Mouse (Mus musculus) spleen, adult 12 weeks (tissue): ENCODE results near the gene Gm49510.

ENCODE experiments used
- DNase-seq: peaks from one replicate; pipeline ENCODE4 v3.0.0; 2022; ENCODE audit warnings: low spot score

The Gm49510 gene

GRCm38 (mm10) chr15:78899409-78899739, at the start of gene Gm49510:
TSS of gene Gm49510 (plus strand) at chr15:78899667.
- no peak for DNase-seq

- no peak for DNase-seq
Observed at GRCm38 (mm10) chr15:78850059-78850824, 49.2 kb upstream of the Gm49510 start.

- no peak for DNase-seq
Observed at GRCm38 (mm10) chr15:78850944-78851343, 48.5 kb upstream of the Gm49510 start.

- DNase-seq = peak; percentile 82
Observed at GRCm38 (mm10) chr15:78851505-78852153, 47.8 kb upstream of the Gm49510 start.

- DNase-seq = no peak
Observed at GRCm38 (mm10) chr15:78855303-78855965, 44.0 kb upstream of the Gm49510 start, which contains the start of gene Lgals2. TSS of gene Lgals2 (minus strand) at chr15:78855529.

- DNase-seq = no peak
Observed at GRCm38 (mm10) chr15:78857009-78857408, 42.5 kb upstream of the Gm49510 start.

GRCm38 (mm10) chr15:78859311-78859710, 40.2 kb upstream of the Gm49510 start:
- DNase-seq = no peak

- no peak for DNase-seq
Observed at GRCm38 (mm10) chr15:78859714-78860113, 39.8 kb upstream of the Gm49510 start.

GRCm38 (mm10) chr15:78862280-78862679, 37.2 kb upstream of the Gm49510 start:
- DNase-seq = no peak

GRCm38 (mm10) chr15:78863154-78863553, 36.3 kb upstream of the Gm49510 start:
- DNase-seq = no peak

- no peak for DNase-seq
Observed at GRCm38 (mm10) chr15:78863852-78864253, 35.6 kb upstream of the Gm49510 start.

GRCm38 (mm10) chr15:78868398-78868797, 31.1 kb upstream of the Gm49510 start:
- no peak for DNase-seq

- no peak for DNase-seq
Observed at GRCm38 (mm10) chr15:78868826-78869233, 30.6 kb upstream of the Gm49510 start.

GRCm38 (mm10) chr15:78869775-78870174, 29.7 kb upstream of the Gm49510 start:
- no peak for DNase-seq

- no peak for DNase-seq
Observed at GRCm38 (mm10) chr15:78872021-78872608, 27.4 kb upstream of the Gm49510 start.

- DNase-seq = no peak
Observed at GRCm38 (mm10) chr15:78873803-78874435, 25.5 kb upstream of the Gm49510 start.

GRCm38 (mm10) chr15:78874989-78875388, 24.5 kb upstream of the Gm49510 start:
- DNase-seq = no peak

- DNase-seq = no peak
Observed at GRCm38 (mm10) chr15:78875537-78875936, 23.9 kb upstream of the Gm49510 start.

- DNase-seq = peak; percentile 50
Observed at GRCm38 (mm10) chr15:78876258-78876696, 23.2 kb upstream of the Gm49510 start.

- DNase-seq = peak; percentile 83
Observed at GRCm38 (mm10) chr15:78876991-78877809, 22.3 kb upstream of the Gm49510 start, which contains the start of gene Gga1. TSS of gene Gga1 (plus strand) at chr15:78877190.

GRCm38 (mm10) chr15:78877810-78878390, 21.6 kb upstream of the Gm49510 start:
- DNase-seq = no peak
